Mouse (Mus musculus): ENCODE results near the gene C2cd2. TPM values are rescaled to one million over a fixed set of nuclear protein-coding genes. Genes with fewer than 3 reads are reported as not detected.
A peak's percentile ranks its signal among the peaks of the same experiment; 100 is the strongest.

The C2cd2 gene
- polyA plus RNA-seq, 1 experiment = not detected

GRCm38 (mm10) chr16:97817414-97817813 is 145.0 kb downstream of the C2cd2 start:
- H3K4me1 ChIP-seq (ENCODE audit: control insufficient read depth, insufficient read depth, low read length) = peaks cover under 1% of the 10 kb centered on the region; the same call in 1 of the 2 replicates
- no peak overlapping the region for H3K4me3 ChIP-seq (ENCODE audit: insufficient read depth, low read depth, low read length)
- 72% methylated on average over 1 of the region's 1 CpGs for WGBS
- TF ChIP-seq POLR2A (IDR thresholded peaks at IDR 0.05; ENCODE audit: insufficient read depth, low read depth, low read length) = no peak
- no peak for TF ChIP-seq CTCF (IDR thresholded peaks at IDR 0.05; ENCODE audit: insufficient read depth, low read depth, low read length)
- H3K27ac ChIP-seq (ENCODE audit: insufficient read depth, low read depth, low read length) = no peak overlapping the region

- Histone ChIP-seq H3K27ac (ENCODE audit: insufficient read depth, low read depth, low read length) (no peak overlapping the region), H3K4me3 (ENCODE audit: insufficient read depth, low read depth, low read length) (no peak overlapping the region), H3K4me1 (ENCODE audit: control insufficient read depth, insufficient read depth, low read length) (peaks cover 5% of the 10 kb centered on the region; the same call in 1 of the 2 replicates)
- 89% methylated on average over 5 of the region's 5 CpGs for WGBS
- no peak for TF ChIP-seq POLR2A (IDR thresholded peaks at IDR 0.05; ENCODE audit: insufficient read depth, low read depth, low read length)
- no peak for TF ChIP-seq CTCF (IDR thresholded peaks at IDR 0.05; ENCODE audit: insufficient read depth, low read depth, low read length)
Measured at GRCm38 (mm10) chr16:97815269-97815668, 147.1 kb downstream of the C2cd2 start.

GRCm38 (mm10) chr16:97814060-97814459 is 148.3 kb downstream of the C2cd2 start:
- WGBS = 100% methylated on average over 2 of the region's 2 CpGs
- Histone ChIP-seq H3K4me3 (ENCODE audit: insufficient read depth, low read depth, low read length) (no peak overlapping the region), H3K4me1 (ENCODE audit: control insufficient read depth, insufficient read depth, low read length) (peaks cover 10% of the 10 kb centered on the region), H3K27ac (ENCODE audit: insufficient read depth, low read depth, low read length) (no peak overlapping the region)
- no peak for TF ChIP-seq POLR2A (IDR thresholded peaks at IDR 0.05; ENCODE audit: insufficient read depth, low read depth, low read length)
- TF ChIP-seq CTCF (IDR thresholded peaks at IDR 0.05; ENCODE audit: insufficient read depth, low read depth, low read length) = no peak

GRCm38 (mm10) chr16:97808881-97809280 is 153.5 kb downstream of the C2cd2 start:
- WGBS = 40% methylated on average over 3 of the region's 3 CpGs
- Histone ChIP-seq H3K4me1 (ENCODE audit: control insufficient read depth, insufficient read depth, low read length) (peaks cover 22% of the 10 kb centered on the region), H3K4me3 (ENCODE audit: insufficient read depth, low read depth, low read length) (no peak overlapping the region), H3K27ac (ENCODE audit: insufficient read depth, low read depth, low read length) (peak overlapping the region; percentile 91)
- no peak for TF ChIP-seq CTCF (IDR thresholded peaks at IDR 0.05; ENCODE audit: insufficient read depth, low read depth, low read length)
- no peak for TF ChIP-seq POLR2A (IDR thresholded peaks at IDR 0.05; ENCODE audit: insufficient read depth, low read depth, low read length)

- no peak overlapping the region for H3K27ac ChIP-seq (ENCODE audit: insufficient read depth, low read depth, low read length)
- peaks cover 17% of the 10 kb centered on the region for H3K4me1 ChIP-seq (ENCODE audit: control insufficient read depth, insufficient read depth, low read length)
- 92% methylated on average over 3 of the region's 3 CpGs for WGBS
Measured at GRCm38 (mm10) chr16:97805646-97806045, 156.8 kb downstream of the C2cd2 start.

More at GRCm38 (mm10) chr16:97805646-97806045, 156.8 kb downstream of the C2cd2 start:
- no peak overlapping the region for H3K4me3 ChIP-seq (ENCODE audit: insufficient read depth, low read depth, low read length)
- TF ChIP-seq POLR2A (IDR thresholded peaks at IDR 0.05; ENCODE audit: insufficient read depth, low read depth, low read length) (no peak), CTCF (IDR thresholded peaks at IDR 0.05; ENCODE audit: insufficient read depth, low read depth, low read length) (no peak)

Other genes with a start within 250 kb of the C2cd2 start
- gene Ripk4, start 198.8 kb downstream of the C2cd2 start, polyA plus RNA-seq (2012; ENCODE audit: insufficient read depth, insufficient read length, low replicate concordance, missing spikeins) = not detected in 2 replicates
- gene Prdm15, start 110.7 kb downstream of the C2cd2 start, polyA plus RNA-seq (2012; ENCODE audit: insufficient read depth, insufficient read length, low replicate concordance, missing spikeins) = not detected in 2 replicates
- gene Zbtb21, start within 50 bp of the C2cd2 start, polyA plus RNA-seq (2012; ENCODE audit: insufficient read depth, insufficient read length, low replicate concordance, missing spikeins) = not detected in 2 replicates
- not detected in 2 replicates for gene B230307C23Rik, start 34.7 kb upstream of the C2cd2 start, polyA plus RNA-seq (2012; ENCODE audit: insufficient read depth, insufficient read length, low replicate concordance, missing spikeins)
- not detected in 2 replicates for gene A630089N07Rik, start 119.9 kb upstream of the C2cd2 start, polyA plus RNA-seq (2012; ENCODE audit: insufficient read depth, insufficient read length, low replicate concordance, missing spikeins)

All from olfactory bulb, adult 2 months (tissue).